Mouse (Mus musculus) megakaryocyte-erythroid progenitor cell, adult 5-6 weeks (primary cell): Measurements from ENCODE around the gene Mcoln3. TPM values are rescaled to one million over a fixed set of nuclear protein-coding genes. Genes with fewer than 3 reads are reported as not detected.

Source experiments
- ATAC-seq: replicated peaks from 2 replicates; pipeline ENCODE4 v1.8.0; 2016; ENCODE audit warnings: mild to moderate bottlenecking, inconsistent platforms; ENCODE audit not compliant: severe bottlenecking, poor library complexity, low FRiP score, low TSS enrichment
- total RNA-seq, 2 experiments: library from RNA; stranded (forward) in 1 of 2; stranded (reverse) in 1 of 2; fragments of 200-1000, 215-1000 nt in 1 of 2; fragments of >200 nt in 1 of 2; fragmentation: Nextera tagmentation in 1 of 2; gene quantifications; 2 replicates each; pipeline ENCODE4 v1.2.3; 2014 to 2017

The Mcoln3 gene
- total RNA-seq (2014; fragmentation: Nextera tagmentation) (0.09 and 0.30 TPM in 2 replicates), total RNA-seq (2017) (0.38 TPM in 1 of 2 replicates, not detected in the other)

- peak; percentile 34; the same call in 1 of the 2 replicates for ATAC-seq
These were observed at the start of gene Mcoln3 for GRCm38 (mm10) chr3:146117258-146117996. Gene Mcoln3, plus strand, starts transcription at chr3:146117450.

- ATAC-seq: no peak
These were observed 48.0 kb upstream of the Mcoln3 start for GRCm38 (mm10) chr3:146069276-146069675.

- peak; percentile 59; the same call in 1 of the 2 replicates for ATAC-seq
These were observed 44.5 kb upstream of the Mcoln3 start for GRCm38 (mm10) chr3:146072780-146073179.

GRCm38 (mm10) chr3:146080241-146080640, 37.0 kb upstream of the Mcoln3 start:
- ATAC-seq: no peak

- no peak for ATAC-seq
These were observed 26.1 kb upstream of the Mcoln3 start for GRCm38 (mm10) chr3:146090988-146091657.

GRCm38 (mm10) chr3:146095066-146095465, 22.2 kb upstream of the Mcoln3 start:
- ATAC-seq: no peak

- 0 out of 2 replicates have a peak, but pooled peaks have one; percentile 35 for ATAC-seq
These were observed 20.3 kb upstream of the Mcoln3 start for GRCm38 (mm10) chr3:146096986-146097385.

GRCm38 (mm10) chr3:146097861-146098260, 19.4 kb upstream of the Mcoln3 start:
- ATAC-seq: 0 out of 2 replicates have a peak, but pooled peaks have one; percentile 24

GRCm38 (mm10) chr3:146099925-146100324, 17.3 kb upstream of the Mcoln3 start:
- no peak for ATAC-seq

GRCm38 (mm10) chr3:146102049-146102448, 15.2 kb upstream of the Mcoln3 start:
- no peak for ATAC-seq

- ATAC-seq: peak; percentile 66
These were observed 10.0 kb upstream of the Mcoln3 start for GRCm38 (mm10) chr3:146107116-146107849.

- peak; percentile 96 for ATAC-seq
These were observed 9.2 kb upstream of the Mcoln3 start, which contains the start of gene Wdr63 for GRCm38 (mm10) chr3:146107921-146108571. Gene Wdr63, minus strand, starts transcription at chr3:146108130.

- no peak for ATAC-seq
These were observed 8.3 kb upstream of the Mcoln3 start for GRCm38 (mm10) chr3:146108945-146109344.

- no peak for ATAC-seq
These were observed 6.9 kb upstream of the Mcoln3 start for GRCm38 (mm10) chr3:146110358-146110757.

- ATAC-seq: no peak
These were observed 6.3 kb upstream of the Mcoln3 start for GRCm38 (mm10) chr3:146110916-146111315.

- ATAC-seq: no peak
These were observed 777 bp downstream of the Mcoln3 start for GRCm38 (mm10) chr3:146117997-146118457.

GRCm38 (mm10) chr3:146121310-146122124, 4.3 kb downstream of the Mcoln3 start:
- ATAC-seq: no peak

- ATAC-seq: no peak
These were observed 4.8 kb downstream of the Mcoln3 start for GRCm38 (mm10) chr3:146122125-146122420.
